Mouse (Mus musculus): ENCODE data around the gene 3830406C13Rik. TPM values are rescaled to one million over a fixed set of nuclear protein-coding genes. Genes with fewer than 3 reads are reported as not detected.
"Not testable (repeated sequence)": the region's sequence is repeated elsewhere in the genome, so short reads cannot be mapped to it uniquely, and the experiment has no call there.

The 3830406C13Rik gene
- 10 to 100 TPM; 27.5 to 29.9 TPM for total RNA-seq (2021)

DNA sequence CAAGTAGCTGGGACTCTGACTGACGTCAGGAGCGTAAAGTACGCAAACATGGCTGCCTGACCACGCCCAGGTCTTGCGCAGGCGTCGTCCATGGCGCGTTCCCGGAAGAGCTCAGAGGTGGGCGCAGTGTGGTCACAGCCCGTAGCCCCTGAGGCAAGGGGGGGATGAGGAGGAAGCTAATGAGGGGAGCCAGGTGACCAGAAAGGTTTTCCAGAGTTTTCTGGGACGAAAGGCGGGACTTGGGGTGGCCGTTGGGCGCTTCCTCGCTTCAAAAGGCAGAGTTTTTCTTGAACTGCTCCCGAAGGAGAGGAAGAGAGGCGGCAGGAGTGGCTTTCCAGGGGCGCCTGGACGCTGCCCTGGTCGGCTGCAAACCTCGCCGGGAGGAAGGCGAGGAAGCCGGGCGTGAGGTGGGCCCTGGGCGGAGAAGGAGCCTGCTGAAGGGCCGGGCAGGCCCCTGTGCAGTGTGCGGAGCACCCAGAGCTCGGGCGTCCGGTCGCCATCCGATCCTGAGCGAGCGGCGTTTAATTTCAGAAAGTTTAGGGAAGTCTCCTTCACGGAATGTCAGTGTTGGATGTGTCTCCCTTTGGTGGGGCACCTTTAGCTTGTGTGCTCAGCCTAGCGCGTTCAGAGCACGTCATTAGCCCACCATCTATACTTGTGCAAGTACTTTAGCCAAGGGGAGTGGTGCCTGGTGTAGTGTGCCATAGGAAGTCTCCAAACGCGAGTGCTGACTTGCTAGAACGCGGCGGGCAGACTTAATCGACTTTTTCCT, at the start of gene 3830406C13Rik:
3830406C13Rik (plus strand) TSS at position 33 of the 772 bp plus-strand sequence.
- intact Hi-C loops (cut with DNase I) = loop anchor here (5.0 kb wide), 1 partner anchor 132 kb away; no protein-coding TSS in a partner anchor
- DNase-seq (ENCODE audit: low spot score in 2 of 2) = peak; percentile 88 to 89

DNA sequence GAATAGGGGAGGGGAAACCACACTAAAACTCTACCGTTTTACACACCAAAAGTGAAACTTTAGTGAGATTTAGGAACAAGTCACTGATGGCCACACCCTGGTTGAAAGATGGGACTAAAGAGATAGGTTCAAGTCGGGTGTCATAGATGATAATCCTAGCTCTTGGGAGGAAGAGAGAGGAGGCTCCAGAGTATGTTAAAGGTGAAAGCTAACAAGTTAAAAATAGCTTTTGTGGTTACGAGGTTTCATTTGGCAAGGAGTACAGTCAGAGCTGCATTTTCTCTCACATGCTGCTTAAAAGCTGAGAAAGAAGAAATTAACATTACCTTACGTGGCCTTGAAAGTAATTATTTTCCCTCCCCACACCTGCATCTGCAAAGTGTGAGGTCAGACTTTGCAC, 40.2 kb upstream of the 3830406C13Rik start:
- no peak for DNase-seq (ENCODE audit: low spot score in 2 of 2)
- intact Hi-C loops (cut with DNase I) = no loop called here

- intact Hi-C loops (cut with DNase I) = no loop called here
- DNase-seq (ENCODE audit: low spot score in 2 of 2) = no peak
These were observed 7.9 kb upstream of the 3830406C13Rik start for GRCm38 (mm10) chr14:12276031-12276430.

DNA sequence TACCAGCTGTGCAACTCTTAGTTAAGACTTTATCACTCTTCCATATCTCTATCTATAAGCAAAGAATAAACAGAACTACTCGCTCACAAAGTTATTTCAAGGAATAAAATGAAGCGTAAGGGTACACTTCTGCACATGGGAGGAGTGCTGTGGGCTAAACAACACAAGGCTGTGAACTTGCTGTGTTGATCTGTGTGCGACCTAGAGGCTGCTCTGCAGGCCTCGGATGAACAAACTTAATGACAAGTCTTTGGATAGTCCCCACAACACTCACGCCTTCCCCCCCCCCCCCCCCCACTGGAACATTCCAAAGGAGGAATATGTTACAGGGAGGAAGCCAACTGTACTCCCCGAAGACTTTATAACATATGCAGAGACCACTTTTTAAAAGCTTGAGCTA, 332 bp upstream of the 3830406C13Rik start, which contains the start of gene Gm49355:
Gm49355 (plus strand) TSS at position 336 of the 400 bp plus-strand sequence.
- no peak for DNase-seq (ENCODE audit: low spot score in 2 of 2)
- intact Hi-C loops (cut with DNase I) = loop anchor here (5.0 kb wide), 1 partner anchor 131 kb away; no protein-coding TSS in a partner anchor

- intact Hi-C loops (cut with DNase I) = not testable (repeated sequence)
These were observed 5.8 kb downstream of the 3830406C13Rik start for GRCm38 (mm10) chr14:12289747-12290146.

GRCm38 (mm10) chr14:12296391-12296790, 12.4 kb downstream of the 3830406C13Rik start:
- peak; percentile 75 to 77 for DNase-seq (ENCODE audit: low spot score in 2 of 2)
- intact Hi-C loops (cut with DNase I) = loop anchor here (5.0 kb wide), 1 partner anchor 36 kb away; no protein-coding TSS in a partner anchor

More at GRCm38 (mm10) chr14:12289747-12290146, 5.8 kb downstream of the 3830406C13Rik start:
- not testable (repeated sequence) for DNase-seq (ENCODE audit: low spot score in 2 of 2)

DNA sequence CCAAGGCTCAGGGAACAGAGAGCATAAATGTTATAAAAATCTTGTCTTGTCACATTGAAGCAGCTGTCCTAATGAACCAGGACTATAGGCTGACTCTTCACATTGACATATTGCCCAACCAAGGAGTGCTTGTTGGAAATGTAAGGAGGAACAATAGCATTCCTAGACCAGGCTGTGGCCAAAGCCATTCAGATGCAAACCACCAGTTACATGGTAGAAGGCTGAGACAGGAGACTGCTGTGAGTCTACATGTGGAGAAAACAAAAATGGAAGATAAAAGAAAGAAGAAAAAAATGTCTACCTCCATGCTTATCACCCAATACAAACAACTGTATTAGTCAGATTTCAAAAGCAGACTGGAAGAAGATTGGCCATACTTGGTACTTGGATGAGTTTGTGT, 15.2 kb downstream of the 3830406C13Rik start:
- intact Hi-C loops (cut with DNase I) = loop anchor here (5.0 kb wide), 1 partner anchor 33 kb away; no protein-coding TSS in a partner anchor
- DNase-seq (ENCODE audit: low spot score in 2 of 2) = no peak

DNA sequence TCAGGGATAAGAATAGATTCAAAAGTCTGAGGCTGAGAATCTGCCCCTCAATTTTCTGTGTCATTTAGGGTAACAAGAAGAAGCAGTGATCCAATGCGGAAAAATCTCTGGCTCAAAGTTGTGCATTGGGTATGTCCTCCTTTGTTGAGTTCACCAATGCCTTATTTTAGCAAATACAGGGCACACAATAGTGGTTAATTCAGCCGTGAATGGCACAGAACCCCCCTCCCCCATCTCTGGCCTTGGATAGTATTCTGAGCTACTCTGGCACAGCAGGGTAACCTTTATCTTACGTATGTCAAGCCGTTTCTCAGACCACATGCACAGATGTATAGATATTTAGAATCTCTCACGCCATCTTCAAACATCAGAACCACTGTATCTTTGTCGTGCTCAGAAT, 15.7 kb downstream of the 3830406C13Rik start:
- DNase-seq (ENCODE audit: low spot score in 2 of 2) = no peak
- intact Hi-C loops (cut with DNase I) = loop anchor here (2.0 to 5.0 kb wide), 2 partner anchors 33 to 231 kb away; no protein-coding TSS in a partner anchor

DNA sequence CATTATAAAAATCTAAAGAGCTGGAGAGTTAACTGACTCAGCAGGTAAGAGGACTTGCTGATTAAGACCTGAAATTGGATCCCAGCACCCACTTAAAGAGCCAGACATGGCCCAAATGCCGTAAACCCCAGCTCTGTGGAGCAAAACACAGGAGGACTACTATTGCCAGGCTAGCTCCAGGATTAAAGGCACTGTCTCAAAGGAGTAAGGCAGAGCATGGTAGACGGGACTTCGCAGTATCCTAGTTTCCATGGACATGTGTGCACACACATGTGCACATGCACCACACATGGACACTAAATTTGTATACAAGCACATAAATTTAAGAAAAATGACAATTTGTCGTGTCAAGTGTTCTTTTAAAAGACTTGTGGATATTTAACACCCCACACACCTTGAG, 16.3 kb downstream of the 3830406C13Rik start:
- DNase-seq (ENCODE audit: low spot score in 2 of 2) = no peak
- intact Hi-C loops (cut with DNase I) = loop anchor here (2.0 kb wide), 1 partner anchor 231 kb away; no protein-coding TSS in a partner anchor

DNA sequence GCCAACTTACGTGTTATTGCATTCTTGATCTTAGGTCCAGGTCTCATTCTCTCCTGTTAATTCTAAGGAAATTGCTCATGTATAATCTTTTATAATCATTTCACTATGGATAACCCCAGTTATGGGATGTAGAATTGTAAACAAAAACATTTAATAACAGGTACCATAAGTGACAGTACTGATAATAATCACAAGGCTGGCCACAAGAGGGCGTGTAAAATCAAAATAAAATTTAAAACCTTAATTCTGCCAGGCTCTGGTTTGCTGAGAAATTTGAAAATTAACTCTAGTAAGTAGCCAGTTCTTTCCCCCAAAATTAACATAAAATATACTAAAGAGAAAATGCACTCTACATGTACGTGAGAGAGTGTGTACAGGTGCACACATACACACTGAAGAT, 16.7 kb downstream of the 3830406C13Rik start:
- DNase-seq (ENCODE audit: low spot score in 2 of 2) = no peak
- intact Hi-C loops (cut with DNase I) = loop anchor here (2.0 kb wide), 1 partner anchor 230 kb away; no protein-coding TSS in a partner anchor

DNA sequence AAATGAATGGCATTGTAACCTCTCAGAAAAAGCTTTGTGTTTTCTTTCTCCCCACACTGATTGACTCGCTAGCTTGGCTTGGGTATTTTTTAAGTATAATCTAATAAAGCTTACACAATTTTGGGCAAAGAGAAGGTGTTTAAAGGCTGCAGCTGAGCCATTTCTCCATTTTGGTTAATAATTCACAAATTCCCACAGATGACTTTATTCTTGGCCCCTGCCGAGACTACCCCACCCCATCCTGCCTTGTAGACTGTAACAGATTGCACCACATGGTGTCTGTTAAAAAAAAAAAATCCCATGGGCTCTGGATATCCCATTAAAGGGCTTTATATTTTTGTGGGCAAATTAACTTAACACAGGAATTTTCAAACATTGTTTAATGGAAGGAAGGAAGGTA, 19.1 kb downstream of the 3830406C13Rik start:
- no peak for DNase-seq (ENCODE audit: low spot score in 2 of 2)
- intact Hi-C loops (cut with DNase I) = no loop called here

DNA sequence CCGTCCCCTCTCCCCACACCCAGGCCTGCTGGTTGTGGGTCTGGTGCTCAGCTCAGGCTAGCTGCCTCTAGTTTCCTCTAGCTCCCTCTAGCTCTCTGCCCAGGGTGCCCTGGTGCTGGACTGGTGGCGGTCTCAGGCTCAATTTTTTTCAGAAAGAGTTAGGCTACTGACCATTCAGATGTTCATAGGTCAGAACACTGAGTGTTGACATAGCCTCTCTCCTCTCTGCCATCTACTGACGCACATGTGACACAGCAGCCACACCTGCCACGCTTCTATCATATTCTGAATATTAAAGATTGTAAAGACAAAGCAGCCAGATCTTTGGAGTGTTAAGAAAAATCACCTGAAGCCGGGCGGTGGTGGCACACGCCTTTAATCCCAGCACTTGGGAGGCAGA, 49.6 kb downstream of the 3830406C13Rik start:
- DNase-seq (ENCODE audit: low spot score in 2 of 2) = no peak
- intact Hi-C loops (cut with DNase I) = loop anchor here (5.0 kb wide), 1 partner anchor 36 kb away; no protein-coding TSS in a partner anchor

DNA sequence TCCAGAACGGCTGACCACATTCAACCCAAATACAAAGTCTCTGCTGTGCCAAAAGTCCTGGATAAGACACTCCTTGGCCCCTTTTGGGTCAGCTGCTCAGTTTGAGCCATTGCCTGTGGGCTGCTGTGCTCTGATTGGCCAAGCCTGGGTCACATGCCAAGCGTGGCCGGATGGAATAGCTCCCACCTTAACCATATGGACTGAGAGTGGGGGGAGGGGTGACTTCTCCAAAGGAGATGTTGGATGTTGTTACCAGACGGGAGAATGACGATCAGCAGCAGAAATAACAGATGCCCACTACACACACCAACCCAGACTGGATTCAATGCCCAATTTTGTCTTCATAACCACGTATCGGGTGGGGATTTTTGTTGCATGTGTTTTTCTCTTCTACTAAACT, 51.0 kb downstream of the 3830406C13Rik start:
- no peak for DNase-seq (ENCODE audit: low spot score in 2 of 2)
- intact Hi-C loops (cut with DNase I) = loop anchor here (5.0 kb wide), 1 partner anchor 38 kb away; no protein-coding TSS in a partner anchor

GRCm38 (mm10) chr14:12337421-12337997, 53.5 kb downstream of the 3830406C13Rik start:
- intact Hi-C loops (cut with DNase I) = no loop called here
- DNase-seq (ENCODE audit: low spot score in 2 of 2) = no peak

- no peak for DNase-seq (ENCODE audit: low spot score in 2 of 2)
- intact Hi-C loops (cut with DNase I) = no loop called here
These were observed 54.2 kb downstream of the 3830406C13Rik start for GRCm38 (mm10) chr14:12337998-12338809.

DNA sequence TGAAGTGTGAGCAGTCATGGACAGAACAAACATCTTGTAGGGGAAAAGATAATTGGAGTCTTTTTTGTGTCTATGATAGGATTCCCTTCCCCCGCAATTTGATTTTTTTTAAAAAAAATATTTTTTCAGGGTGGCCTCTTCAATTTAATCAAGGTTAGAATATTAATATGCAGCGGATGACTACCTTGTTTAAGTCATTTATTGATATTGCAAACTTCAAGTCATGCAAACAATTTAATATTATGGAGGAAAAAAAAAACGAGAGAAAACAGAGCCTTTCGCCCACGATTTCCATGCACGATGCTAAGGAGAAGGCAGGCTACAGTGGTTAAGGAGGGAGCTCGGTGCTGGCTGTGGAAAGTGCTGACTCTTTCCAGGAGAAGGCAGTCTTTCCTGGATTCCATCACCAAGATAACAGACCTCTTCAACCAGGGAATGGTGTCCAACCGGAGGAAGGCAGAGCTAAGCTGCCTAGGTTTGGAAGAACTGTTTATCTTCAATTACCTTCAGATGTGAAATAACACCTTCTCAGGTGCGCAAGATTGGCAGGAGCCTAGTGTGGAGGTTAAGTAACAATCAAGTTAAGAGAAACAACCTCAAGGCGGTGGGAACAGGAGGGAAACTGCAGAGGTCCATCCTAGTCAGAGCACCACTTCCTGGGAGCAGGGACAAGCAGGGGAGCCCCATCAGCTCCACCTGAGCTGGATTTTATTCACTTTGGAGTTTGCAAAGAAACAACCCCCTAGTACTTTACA, 55.0 kb downstream of the 3830406C13Rik start:
- DNase-seq (ENCODE audit: low spot score in 2 of 2) = no peak
- intact Hi-C loops (cut with DNase I) = no loop called here

- no peak for DNase-seq (ENCODE audit: low spot score in 2 of 2)
- intact Hi-C loops (cut with DNase I) = no loop called here
These were observed 56.5 kb downstream of the 3830406C13Rik start for GRCm38 (mm10) chr14:12340238-12341074.
